Mouse (Mus musculus) kidney, postnatal 14 days (tissue): ENCODE data around the gene AI481877.
"Not testable (repeated sequence)": the region's sequence is repeated elsewhere in the genome, so short reads cannot be mapped to it uniquely, and the experiment has no call there.

Experiments used
- DNase-seq: peaks from one replicate; pipeline ENCODE4 v3.0.0; 2022; ENCODE audit warnings: mixed read lengths

The AI481877 gene

GRCm38 (mm10) chr4:59138507-59139033 lies at the start of gene AI481877:
TSS of gene AI481877 (minus strand) at chr4:59138983.
- DNase-seq = not testable (repeated sequence)

- DNase-seq = no peak
Measured at GRCm38 (mm10) chr4:59188474-59188801, 49.7 kb upstream of the AI481877 start.

GRCm38 (mm10) chr4:59187289-59187688 lies 48.5 kb upstream of the AI481877 start:
- peak; percentile 44 for DNase-seq

- no peak for DNase-seq
Measured at GRCm38 (mm10) chr4:59185671-59186070, 46.9 kb upstream of the AI481877 start.

GRCm38 (mm10) chr4:59181320-59182271 lies 42.8 kb upstream of the AI481877 start:
- DNase-seq = no peak

- DNase-seq = no peak
Measured at GRCm38 (mm10) chr4:59177566-59177965, 38.8 kb upstream of the AI481877 start.

- DNase-seq = no peak
Measured at GRCm38 (mm10) chr4:59175929-59176328, 37.1 kb upstream of the AI481877 start.

- no peak for DNase-seq
Measured at GRCm38 (mm10) chr4:59175003-59175402, 36.2 kb upstream of the AI481877 start.

GRCm38 (mm10) chr4:59173181-59173922 lies 34.6 kb upstream of the AI481877 start:
- no peak for DNase-seq

- DNase-seq = no peak
Measured at GRCm38 (mm10) chr4:59172616-59173015, 33.8 kb upstream of the AI481877 start.

- no peak for DNase-seq
Measured at GRCm38 (mm10) chr4:59169981-59170380, 31.2 kb upstream of the AI481877 start.

- no peak for DNase-seq
Measured at GRCm38 (mm10) chr4:59167251-59167847, 28.6 kb upstream of the AI481877 start.

- no peak for DNase-seq
Measured at GRCm38 (mm10) chr4:59164034-59164433, 25.3 kb upstream of the AI481877 start.

GRCm38 (mm10) chr4:59160959-59161670 lies 22.3 kb upstream of the AI481877 start:
- DNase-seq = no peak

GRCm38 (mm10) chr4:59160289-59160688 lies 21.5 kb upstream of the AI481877 start:
- DNase-seq = no peak

- DNase-seq = no peak
Measured at GRCm38 (mm10) chr4:59157654-59158053, 18.9 kb upstream of the AI481877 start.

- no peak for DNase-seq
Measured at GRCm38 (mm10) chr4:59156897-59157592, 18.3 kb upstream of the AI481877 start.

GRCm38 (mm10) chr4:59151953-59152352 lies 13.2 kb upstream of the AI481877 start:
- no peak for DNase-seq

- no peak for DNase-seq
Measured at GRCm38 (mm10) chr4:59150907-59151306, 12.1 kb upstream of the AI481877 start.

- no peak for DNase-seq
Measured at GRCm38 (mm10) chr4:59149043-59149442, 10.3 kb upstream of the AI481877 start.

GRCm38 (mm10) chr4:59128935-59129334 lies 9.8 kb downstream of the AI481877 start:
- DNase-seq = no peak

- DNase-seq = no peak
Measured at GRCm38 (mm10) chr4:59125053-59125452, 13.7 kb downstream of the AI481877 start.
